Mouse (Mus musculus) ES-Bruce4 (cell line): ENCODE results near the gene Spata17.

ENCODE experiments used
- CTCF ChIP-seq: IDR thresholded peaks from one replicate; pipeline ENCODE4 v1.8.1; 2011; ENCODE audit warnings: low read depth, low read length
- EP300 ChIP-seq: IDR thresholded peaks from 2 replicates; pipeline ENCODE4 v1.6.1; 2011; ENCODE audit warnings: low read depth, low read length; ENCODE audit not compliant: insufficient read depth
- POLR2A ChIP-seq: IDR thresholded peaks from one replicate; pipeline ENCODE4 v1.8.1; 2011; ENCODE audit warnings: low read length; ENCODE audit not compliant: insufficient read depth

DNA sequence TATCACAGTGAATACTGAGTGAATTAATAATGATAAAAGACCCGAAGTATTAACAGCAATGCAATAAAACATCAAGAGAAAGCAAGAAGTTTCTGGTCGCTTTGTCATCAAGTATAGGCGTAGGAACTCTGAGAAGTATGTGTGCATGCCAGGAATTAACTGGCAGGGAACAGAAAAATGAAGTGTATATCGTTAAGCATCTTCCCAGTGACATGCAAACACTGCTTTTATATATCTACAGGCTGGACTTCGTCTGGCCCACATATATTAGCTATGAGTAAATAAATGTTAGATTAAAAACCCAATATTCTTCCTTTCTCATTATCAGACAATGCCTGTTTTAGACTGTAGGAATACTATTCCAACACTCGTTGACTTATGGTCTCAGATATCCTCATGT is 9.8 kb downstream of the Spata17 start:
- TF ChIP-seq POLR2A (no peak), CTCF (no peak), EP300 (no peak)
